In genomic region chr9:100570626-100571233, GRCm38 (mm10) we compare ENCODE assay signal across 8 mouse cellular contexts. TPM values are rescaled to one million over a fixed set of nuclear protein-coding genes. Genes with fewer than 3 reads are reported as not detected.
DNase-seq lines count a peak whose midpoint lies in the region; ATAC-seq lines count a peak whose summit lies in the region.

Slc35g2 (minus strand) TSS chr9:100571090.

- under 1% methylated on average over 55 of the region's 55 CpGs for WGBS in heart, embryonic 11.5 days (ENCODE audit: insufficient replicate concordance)
- under 1% methylated on average over 51 of the region's 55 CpGs for WGBS in kidney, embryonic 15.5 days
- WGBS in liver, embryonic 11.5 days, result under 1% methylated on average over 53 of the region's 55 CpGs
- WGBS in midbrain, embryonic 16.5 days, result under 1% methylated on average over 50 of the region's 55 CpGs

- peak within 1 kb of the TSS; percentile 68 for H3K4me3 ChIP-seq in heart, embryonic 11.5 days (ENCODE audit: low read depth, low read length)
- peak within 1 kb of the TSS; percentile 72 for H3K4me3 ChIP-seq in kidney, embryonic 15.5 days (replicated peaks)
- H3K4me3 ChIP-seq in liver, embryonic 11.5 days (ENCODE audit: low read depth, low read length), result peak within 1 kb of the TSS; percentile 64
- peak within 1 kb of the TSS; percentile 77 for H3K4me3 ChIP-seq in midbrain, embryonic 16.5 days (ENCODE audit: low read depth, low read length)

- H3K36me3 ChIP-seq in heart, embryonic 11.5 days (ENCODE audit: control insufficient read depth, insufficient read depth, low read length), result no peaks in the 10 kb centered on the region
- no peaks in the 10 kb centered on the region for H3K36me3 ChIP-seq in kidney, embryonic 15.5 days
- H3K36me3 ChIP-seq in liver, embryonic 11.5 days (ENCODE audit: control insufficient read depth, insufficient read depth, low read length), result no peaks in the 10 kb centered on the region
- no peaks in the 10 kb centered on the region for H3K36me3 ChIP-seq in midbrain, embryonic 16.5 days (ENCODE audit: control insufficient read depth, insufficient read depth, low read length)

- no peaks in the 10 kb centered on the region for H3K9me3 ChIP-seq in heart, embryonic 11.5 days (replicated peaks; ENCODE audit: control insufficient read depth, low read length)
- no peaks in the 10 kb centered on the region for H3K9me3 ChIP-seq in kidney, embryonic 15.5 days (replicated peaks)
- no peaks in the 10 kb centered on the region for H3K9me3 ChIP-seq in liver, embryonic 11.5 days (ENCODE audit: control insufficient read depth, low read length)
- no peaks in the 10 kb centered on the region for H3K9me3 ChIP-seq in midbrain, embryonic 16.5 days (replicated peaks; ENCODE audit: control insufficient read depth, low read length, poor library complexity, severe bottlenecking)

- peak within 1 kb of the TSS; percentile 78 for H3K9ac ChIP-seq in heart, embryonic 11.5 days (ENCODE audit: low read depth, low read length)
- H3K9ac ChIP-seq in kidney, embryonic 15.5 days, result peak within 1 kb of the TSS; percentile 65
- H3K9ac ChIP-seq in liver, embryonic 11.5 days (ENCODE audit: low read depth, low read length), result peak within 1 kb of the TSS; percentile 58
- H3K9ac ChIP-seq in midbrain, embryonic 16.5 days (ENCODE audit: low read depth, low read length), result peak within 1 kb of the TSS; percentile 84

- peak; percentile 43 for DNase-seq in urinary bladder, adult 2 months (ENCODE audit: low spot score)
- DNase-seq in urinary bladder, postnatal 25 days (ENCODE audit: low spot score), result no peak
- peak; percentile 88 for DNase-seq in embryo, embryonic 11 days
- DNase-seq in liver, embryonic 11.5 days (ENCODE audit: low spot score), result peak; percentile 66
- peak; percentile 31 for DNase-seq in thymus, postnatal 4 days

- H3K4me1 ChIP-seq in heart, embryonic 11.5 days (ENCODE audit: control insufficient read depth, insufficient read depth, low read length), result no peaks in the 10 kb centered on the region
- peaks cover 13% of the 10 kb centered on the region; the same call in 1 of the 2 replicates for H3K4me1 ChIP-seq in kidney, embryonic 15.5 days
- peaks cover 3% of the 10 kb centered on the region; the same call in 1 of the 2 replicates for H3K4me1 ChIP-seq in liver, embryonic 11.5 days (replicated peaks; ENCODE audit: control insufficient read depth, insufficient read depth, low read length)
- H3K4me1 ChIP-seq in midbrain, embryonic 16.5 days (ENCODE audit: control insufficient read depth, insufficient read depth, low read length), result peaks cover 6% of the 10 kb centered on the region

- no peaks in the 10 kb centered on the region for H3K27me3 ChIP-seq in heart, embryonic 11.5 days (ENCODE audit: control insufficient read depth, insufficient read depth, low read length)
- 0 out of 2 replicates have a peak, but pooled peaks cover 3% of the 10 kb centered on the region for H3K27me3 ChIP-seq in kidney, embryonic 15.5 days
- peaks cover 20% of the 10 kb centered on the region for H3K27me3 ChIP-seq in liver, embryonic 11.5 days (replicated peaks; ENCODE audit: control insufficient read depth, insufficient read depth, low read length)
- H3K27me3 ChIP-seq in midbrain, embryonic 16.5 days (ENCODE audit: control insufficient read depth, insufficient read depth, low read depth, low read length), result no peaks in the 10 kb centered on the region

- peak within 1 kb of the TSS; percentile 41; the same call in 1 of the 2 replicates for H3K27ac ChIP-seq in heart, embryonic 11.5 days (ENCODE audit: low read depth, low read length)
- H3K27ac ChIP-seq in kidney, embryonic 15.5 days, result peak within 1 kb of the TSS; percentile 30; the same call in 1 of the 2 replicates
- H3K27ac ChIP-seq in liver, embryonic 11.5 days (ENCODE audit: low read depth, low read length), result no peak within 1 kb of the TSS
- peak within 1 kb of the TSS; percentile 80 for H3K27ac ChIP-seq in midbrain, embryonic 16.5 days (ENCODE audit: low read length)

- ATAC-seq in heart, embryonic 11.5 days (replicated peaks; ENCODE audit: insufficient number of reproducible peaks, low FRiP score, low TSS enrichment), result peak; percentile 78
- ATAC-seq in kidney, embryonic 15.5 days (replicated peaks; ENCODE audit: low FRiP score), result peak; percentile 96
- peak; percentile 49 for ATAC-seq in liver, embryonic 11.5 days (replicated peaks; ENCODE audit: low FRiP score)
- ATAC-seq in midbrain, embryonic 16.5 days, result peak; percentile 94

- peak within 1 kb of the TSS; percentile 76 for H3K4me2 ChIP-seq in heart, embryonic 11.5 days
- H3K4me2 ChIP-seq in kidney, embryonic 15.5 days, result peak within 1 kb of the TSS; percentile 96
- peak within 1 kb of the TSS; percentile 90 for H3K4me2 ChIP-seq in liver, embryonic 11.5 days
- H3K4me2 ChIP-seq in midbrain, embryonic 16.5 days (ENCODE audit: low read length), result peak within 1 kb of the TSS; percentile 86

RNA-seq across cellular contexts. Expression of gene Slc35g2, which starts in this region (rescaled TPM):
- polyA plus RNA-seq in urinary bladder, adult 2 months (2012; rRNA removed), result 3.7 and 4.1 TPM in 2 replicates
- polyA plus RNA-seq in heart, embryonic 11.5 days (2014; fragmentation: Nextera tagmentation; extraction: Ambion mirVana), result 10.1 and 11.5 TPM in 2 replicates
- polyA plus RNA-seq in kidney, embryonic 15.5 days (2015; fragmentation: Nextera tagmentation; extraction: Ambion mirVana), result 4.5 and 5.6 TPM in 2 replicates
- 2.4 and 4.1 TPM in 2 replicates for polyA plus RNA-seq in liver, embryonic 11.5 days (2014; fragmentation: Nextera tagmentation; extraction: Ambion mirVana)
- polyA plus RNA-seq in midbrain, embryonic 16.5 days (2015; fragmentation: Nextera tagmentation; extraction: Ambion mirVana), result 19.4 and 21.9 TPM in 2 replicates
